Mouse (Mus musculus) midbrain, embryonic 11.5 days (tissue): ENCODE measurements around the gene Gm28230. TPM values are rescaled to one million over a fixed set of nuclear protein-coding genes. Genes with fewer than 3 reads are reported as not detected.

ENCODE experiments used
- ATAC-seq: fragments of 200-750 bp; cut with Nextera tagmentation; 2 replicates; pipeline ENCODE4 v1.8.0; 2017; ENCODE audit warnings: moderate TSS enrichment, moderate library complexity; ENCODE audit not compliant: low FRiP score
- DNase-seq: peaks from one replicate; pipeline ENCODE4 v3.0.0; 2015; ENCODE audit warnings: low spot score; ENCODE audit errors: missing footprints
- H3K27ac ChIP-seq: fragments of 300-500 bp; sonication (generic); 2 replicates; pipeline ENCODE4 v1.5.1; 2014; ENCODE audit warnings: low read depth, low read length
- H3K27me3 ChIP-seq: fragments of 300-500 bp; sonication (generic); 2 replicates; pipeline ENCODE4 v1.6.1; 2014; ENCODE audit warnings: mild to moderate bottlenecking, low read length, moderate library complexity, mixed read lengths; ENCODE audit not compliant: control insufficient read depth, insufficient read depth
- H3K36me3 ChIP-seq: fragments of 300-500 bp; sonication (generic); 2 replicates; pipeline ENCODE4 v1.6.1; 2014; ENCODE audit warnings: mild to moderate bottlenecking, low read length, moderate library complexity, mixed read lengths; ENCODE audit not compliant: control insufficient read depth, insufficient read depth
- H3K4me1 ChIP-seq: fragments of 300-500 bp; sonication (generic); 2 replicates; pipeline ENCODE4 v1.6.1; 2014; ENCODE audit warnings: low read length; ENCODE audit not compliant: control insufficient read depth, insufficient read depth
- H3K4me2 ChIP-seq: fragments of 300-500 bp; sonication (generic); 2 replicates; pipeline ENCODE4 v1.6.1; 2014; ENCODE audit warnings: mild to moderate bottlenecking, moderate library complexity
- H3K4me3 ChIP-seq: fragments of 300-500 bp; sonication (generic); 2 replicates; pipeline ENCODE4 v1.5.1; 2014; ENCODE audit warnings: low read depth, low read length
- H3K9ac ChIP-seq: fragments of 300-500 bp; sonication (generic); 2 replicates; pipeline ENCODE4 v1.6.1; 2014; ENCODE audit warnings: low read length
- H3K9me3 ChIP-seq: fragments of 300-500 bp; sonication (generic); 2 replicates; pipeline ENCODE4 v1.6.1; 2016; ENCODE audit warnings: low read length; ENCODE audit not compliant: control insufficient read depth
- WGBS: fragments of 180-500 bp; shearing (Covaris S2); extraction: QIAGEN DNeasy Blood & Tissue Kit; methylation state at CpG from one replicate; pipeline ENCODE4 v1.1.7; 2014; 5-methylcytosine and 5-hydroxymethylcytosine counted together
- polyA plus RNA-seq: library from polyadenylated mRNA; unstranded; fragments of >200 nt; fragmentation: Nextera tagmentation; extraction: Ambion mirVana; gene quantifications from 2 replicates; pipeline ENCODE4 v1.2.1, GENCODE M21; 2014

Gene Gm28230
- polyA plus RNA-seq: not detected in 2 replicates

DNA sequence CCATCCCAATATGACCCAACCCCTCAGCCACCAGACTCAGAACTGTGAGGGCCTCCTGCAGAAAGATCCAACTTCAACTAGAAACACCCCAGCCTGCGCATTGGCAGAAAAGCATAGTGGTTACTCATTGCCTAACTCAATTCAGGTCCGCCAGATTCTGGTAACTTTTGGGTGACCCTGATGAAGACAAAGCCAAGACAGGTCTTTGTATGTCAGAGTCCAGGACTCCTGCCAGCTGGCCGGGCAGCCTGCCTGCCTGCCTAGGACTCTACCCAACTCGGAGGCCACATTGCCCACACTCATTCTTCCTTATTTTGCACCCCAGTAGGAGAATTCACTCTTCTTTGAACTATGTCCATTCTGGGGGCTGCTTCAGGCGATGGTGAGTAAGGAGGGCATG lies at the start of gene Gm28230:
Gm28230 (plus strand) TSS at position 178 of the 400 bp plus-strand sequence.
- Histone ChIP-seq H3K9me3 (no peaks in the 10 kb centered on the region), H3K4me2 (no peak within 1 kb of the TSS), H3K4me3 (0 out of 2 replicates have a peak within 1 kb of the TSS, but pooled peaks have one; percentile 3), H3K27ac (no peak within 1 kb of the TSS), H3K36me3 (no peaks in the 10 kb centered on the region), H3K27me3 (peaks cover 97% of the 10 kb centered on the region), H3K9ac (no peak within 1 kb of the TSS), H3K4me1 (peaks cover 6% of the 10 kb centered on the region)
- WGBS: 5% methylated on average over 5 of the region's 5 CpGs
- no peak for DNase-seq
- ATAC-seq: no peak

- Histone ChIP-seq H3K4me2 (no peak overlapping the region), H3K4me3 (no peak overlapping the region), H3K27me3 (peaks cover 100% of the 10 kb centered on the region), H3K9ac (no peak overlapping the region), H3K4me1 (0 out of 2 replicates have a peak, but pooled peaks cover 4% of the 10 kb centered on the region), H3K9me3 (no peaks in the 10 kb centered on the region), H3K27ac (no peak overlapping the region), H3K36me3 (no peaks in the 10 kb centered on the region)
- no peak for DNase-seq
- no peak for ATAC-seq
- WGBS: 16% methylated on average over 2 of the region's 2 CpGs
These were observed 49.4 kb upstream of the Gm28230 start for GRCm38 (mm10) chr2:74677106-74677505.

GRCm38 (mm10) chr2:74678891-74679595 lies 47.5 kb upstream of the Gm28230 start, which contains the start of gene Hoxd11:
Gene Hoxd11 (plus strand): TSS chr2:74679557.
- Histone ChIP-seq H3K36me3 (no peaks in the 10 kb centered on the region), H3K4me3 (no peak within 1 kb of the TSS), H3K27me3 (peaks cover 100% of the 10 kb centered on the region), H3K4me1 (peaks cover 5% of the 10 kb centered on the region; the same call in 1 of the 2 replicates), H3K27ac (no peak within 1 kb of the TSS), H3K9ac (no peak within 1 kb of the TSS), H3K9me3 (no peaks in the 10 kb centered on the region), H3K4me2 (no peak within 1 kb of the TSS)
- ATAC-seq (no peak), DNase-seq (no peak)
- WGBS: 1% methylated on average over 15 of the region's 15 CpGs

GRCm38 (mm10) chr2:74679596-74679971 lies 46.9 kb upstream of the Gm28230 start:
- no peak overlapping the region for H3K27ac ChIP-seq
- H3K9me3 ChIP-seq: no peaks in the 10 kb centered on the region
- H3K36me3 ChIP-seq: no peaks in the 10 kb centered on the region
- DNase-seq (no peak), ATAC-seq (no peak)
- peaks cover 5% of the 10 kb centered on the region; the same call in 1 of the 2 replicates for H3K4me1 ChIP-seq
- H3K9ac ChIP-seq: no peak overlapping the region
- no peak overlapping the region for H3K4me3 ChIP-seq
- no peak overlapping the region for H3K4me2 ChIP-seq
- peaks cover 100% of the 10 kb centered on the region for H3K27me3 ChIP-seq
- under 1% methylated on average over 26 of the region's 26 CpGs for WGBS

DNA sequence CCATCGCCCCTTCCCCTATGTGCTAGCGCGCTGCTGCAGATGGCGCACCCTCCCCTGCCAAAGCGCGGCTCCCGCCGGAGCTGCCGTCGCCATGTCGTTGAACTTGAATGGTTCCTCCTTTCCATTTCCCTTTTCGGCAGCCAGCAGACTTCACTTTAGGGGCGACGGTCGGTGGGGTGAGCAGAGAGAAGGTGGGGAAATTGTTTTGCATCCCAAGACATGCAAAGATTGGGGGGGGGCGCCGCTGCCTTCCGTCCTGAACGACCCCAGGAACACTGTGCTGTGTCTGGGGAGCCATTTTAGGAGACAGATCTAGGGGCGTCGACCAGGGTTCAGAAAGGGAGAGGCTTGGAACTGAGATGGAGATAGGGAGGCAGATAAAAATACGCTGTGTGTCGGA lies 46.5 kb upstream of the Gm28230 start:
- 1% methylated on average over 22 of the region's 23 CpGs for WGBS
- Histone ChIP-seq H3K4me2 (no peak overlapping the region), H3K27me3 (peaks cover 100% of the 10 kb centered on the region), H3K4me3 (no peak overlapping the region), H3K9me3 (no peaks in the 10 kb centered on the region), H3K9ac (no peak overlapping the region), H3K36me3 (no peaks in the 10 kb centered on the region), H3K27ac (no peak overlapping the region), H3K4me1 (peaks cover 5% of the 10 kb centered on the region; the same call in 1 of the 2 replicates)
- ATAC-seq: no peak
- DNase-seq: no peak

GRCm38 (mm10) chr2:74680561-74681398 lies 45.7 kb upstream of the Gm28230 start:
- no peak overlapping the region for H3K4me2 ChIP-seq
- peak; percentile 94 for DNase-seq

DNA sequence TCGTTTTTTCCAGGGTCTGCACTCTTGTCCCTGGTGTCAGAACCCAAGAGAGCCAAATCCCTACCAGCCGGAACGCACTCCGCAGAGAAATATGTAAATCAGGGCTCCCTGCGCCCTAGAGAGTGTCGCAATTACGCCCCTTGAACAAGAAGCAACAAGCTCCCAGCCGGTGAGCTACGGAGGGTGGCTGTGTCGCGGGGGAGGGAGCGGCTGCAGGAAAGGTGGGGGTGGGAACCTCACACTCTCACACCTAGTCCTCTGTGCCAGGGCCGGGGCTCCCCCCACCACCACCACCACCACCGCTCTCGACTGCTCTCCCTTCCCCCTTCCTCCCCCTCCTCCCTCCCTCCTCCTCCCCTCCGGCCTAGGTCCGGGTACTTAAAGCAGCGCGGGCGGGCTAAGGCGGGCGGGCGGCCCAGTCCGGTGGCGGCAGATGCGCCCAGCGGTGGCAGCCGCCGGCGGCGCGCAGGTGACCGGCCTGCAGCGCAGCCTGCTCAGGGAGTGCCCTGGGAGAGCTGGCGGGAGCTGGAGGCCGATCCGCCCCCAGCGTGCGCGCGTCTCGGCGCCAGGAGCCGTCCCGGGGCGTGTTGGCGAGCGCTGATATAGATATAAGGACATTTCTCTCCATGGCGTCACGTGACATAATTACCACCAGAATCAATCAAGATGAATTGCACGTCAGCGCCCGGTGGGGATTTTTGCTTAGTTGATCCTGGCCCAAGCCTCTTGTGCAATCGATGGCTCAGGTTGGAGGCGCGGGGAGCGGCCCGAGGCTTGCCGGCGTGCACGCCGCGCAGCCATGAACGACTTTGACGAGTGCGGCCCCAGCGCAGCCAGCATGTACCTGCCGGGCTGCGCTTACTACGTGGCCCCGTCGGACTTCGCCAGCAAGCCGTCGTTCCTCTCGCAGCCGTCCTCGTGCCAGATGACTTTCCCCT lies 44.7 kb upstream of the Gm28230 start:
- no peak overlapping the region for H3K9ac ChIP-seq
- under 1% methylated on average over 77 of the region's 78 CpGs for WGBS
- 0 out of 2 replicates have a peak, but pooled peaks have one; percentile 30 for ATAC-seq

More at GRCm38 (mm10) chr2:74680561-74681398, 45.7 kb upstream of the Gm28230 start:
- WGBS: 3% methylated on average over 21 of the region's 21 CpGs
- Histone ChIP-seq H3K27ac (no peak overlapping the region), H3K9ac (no peak overlapping the region), H3K27me3 (peaks cover 100% of the 10 kb centered on the region), H3K9me3 (no peaks in the 10 kb centered on the region), H3K4me3 (no peak overlapping the region), H3K36me3 (no peaks in the 10 kb centered on the region), H3K4me1 (peaks cover 5% of the 10 kb centered on the region; the same call in 1 of the 2 replicates)
- no peak for ATAC-seq

DNA sequence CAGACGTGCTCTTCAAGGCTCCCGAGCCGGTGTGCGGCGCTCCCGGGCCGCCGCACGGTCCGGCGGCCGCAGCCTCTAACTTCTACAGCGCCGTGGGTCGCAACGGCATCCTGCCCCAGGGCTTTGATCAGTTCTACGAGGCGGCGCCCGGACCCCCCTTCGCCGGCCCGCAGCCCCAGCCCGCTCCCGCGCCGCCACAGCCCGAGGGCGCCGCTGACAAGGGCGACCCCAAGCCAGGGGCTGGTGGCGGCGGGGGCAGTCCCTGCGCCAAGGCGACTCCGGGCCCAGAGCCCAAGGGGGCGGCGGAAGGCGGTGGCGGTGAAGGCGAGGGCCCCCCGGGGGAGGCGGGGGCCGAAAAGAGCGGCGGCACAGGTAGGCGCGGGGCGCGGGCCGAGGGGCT lies 43.7 kb upstream of the Gm28230 start:
- H3K4me2 ChIP-seq: 0 out of 2 replicates have a peak overlapping the region, but pooled peaks have one; percentile 17
- ATAC-seq (no peak), DNase-seq (no peak)
- H3K36me3 ChIP-seq: no peaks in the 10 kb centered on the region
- H3K9ac ChIP-seq: no peak overlapping the region
- no peaks in the 10 kb centered on the region for H3K9me3 ChIP-seq
- H3K27ac ChIP-seq: no peak overlapping the region
- peaks cover 98% of the 10 kb centered on the region for H3K27me3 ChIP-seq
- WGBS: 1% methylated on average over 38 of the region's 51 CpGs
- H3K4me3 ChIP-seq: no peak overlapping the region
- H3K4me1 ChIP-seq: peaks cover 5% of the 10 kb centered on the region; the same call in 1 of the 2 replicates

More for the DNA sequence above, 44.7 kb upstream of the Gm28230 start:
- no peak overlapping the region for H3K4me3 ChIP-seq
- no peaks in the 10 kb centered on the region for H3K9me3 ChIP-seq
- no peak overlapping the region for H3K27ac ChIP-seq
- no peaks in the 10 kb centered on the region for H3K36me3 ChIP-seq
- peaks cover 5% of the 10 kb centered on the region; the same call in 1 of the 2 replicates for H3K4me1 ChIP-seq
- H3K4me2 ChIP-seq: 0 out of 2 replicates have a peak overlapping the region, but pooled peaks have one; percentile 17
- H3K27me3 ChIP-seq: peaks cover 98% of the 10 kb centered on the region
- peak; percentile 96 for DNase-seq
